Mouse (Mus musculus) left cerebral cortex, postnatal 4 days (tissue): ENCODE measurements around the gene Gpr182. TPM values are rescaled to one million over a fixed set of nuclear protein-coding genes. Genes with fewer than 3 reads are reported as not detected.
"Not testable (repeated sequence)": the region's sequence is repeated elsewhere in the genome, so short reads cannot be mapped to it uniquely, and the experiment has no call there.

Experiments used
- DNase-seq: peaks from one replicate; pipeline ENCODE4 v3.0.0-alpha.2; 2022
- intact Hi-C: fragments of 180-260 bp; cut with DNase I; formaldehyde crosslinking; loops from one replicate; pipeline ENCODE4 v1.15.1; 2025
- total RNA-seq, 2 experiments: library from RNA; stranded (reverse); gene quantifications; 2 replicates each; pipeline ENCODE4 v1.2.3; 2021

Gene Gpr182
- 1 to 10 TPM; 1.1 to 1.4 TPM for total RNA-seq

- DNase-seq, result no peak
- intact Hi-C loops, result no loop called here
Observed at GRCm38 (mm10) chr10:127751548-127751947, at the start of gene Gpr182. Gene Gpr182, minus strand, starts transcription at chr10:127751732.

- no peak for DNase-seq
- intact Hi-C loops, result no loop called here
Observed at GRCm38 (mm10) chr10:127800891-127801290, 49.4 kb upstream of the Gpr182 start, which contains the start of gene Rdh16. Gene Rdh16, plus strand, starts transcription at chr10:127801152.

DNA sequence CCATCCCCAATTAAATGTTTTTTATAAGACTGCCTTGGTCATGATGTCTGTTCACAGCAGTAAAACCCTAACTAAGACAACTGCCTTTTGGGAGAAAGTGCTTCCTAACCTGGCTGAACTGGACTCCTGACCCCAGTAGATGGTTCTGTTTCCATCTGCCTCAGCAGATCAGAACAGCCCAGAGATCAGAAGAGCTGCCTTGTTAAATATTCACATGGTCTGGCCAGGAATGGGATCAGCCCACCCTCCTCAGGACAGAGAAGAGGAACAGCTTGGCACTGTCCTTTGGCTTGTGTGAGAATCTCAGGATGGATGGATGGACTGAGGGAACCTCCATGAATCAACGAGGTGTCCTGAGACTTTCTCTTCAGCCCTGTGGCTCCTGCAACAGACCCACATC, 47.8 kb upstream of the Gpr182 start:
- intact Hi-C loops, result no loop called here
- DNase-seq, result no peak

DNA sequence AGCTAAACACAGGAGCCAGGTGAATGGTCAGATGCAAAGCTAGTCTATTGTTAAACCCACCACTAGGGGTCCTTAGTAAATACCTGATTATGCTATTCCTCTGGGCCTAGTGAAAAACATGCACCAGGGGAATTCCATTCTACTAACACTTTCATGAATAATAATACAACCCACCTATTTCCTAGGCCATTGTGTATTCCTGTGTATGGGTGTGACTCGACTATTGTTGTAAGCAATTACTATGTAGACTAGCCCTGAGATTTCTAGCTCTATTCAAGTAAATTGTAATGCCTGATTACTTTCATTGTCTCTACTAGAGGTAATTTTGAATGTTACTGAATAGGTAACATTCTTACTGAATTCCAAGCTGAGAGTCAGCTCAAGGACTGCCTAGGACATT, 33.9 kb upstream of the Gpr182 start:
- DNase-seq, intact Hi-C loops: not testable (repeated sequence)

- DNase-seq, intact Hi-C loops: not testable (repeated sequence)
Observed at GRCm38 (mm10) chr10:127782321-127782720, 30.8 kb upstream of the Gpr182 start.

DNA sequence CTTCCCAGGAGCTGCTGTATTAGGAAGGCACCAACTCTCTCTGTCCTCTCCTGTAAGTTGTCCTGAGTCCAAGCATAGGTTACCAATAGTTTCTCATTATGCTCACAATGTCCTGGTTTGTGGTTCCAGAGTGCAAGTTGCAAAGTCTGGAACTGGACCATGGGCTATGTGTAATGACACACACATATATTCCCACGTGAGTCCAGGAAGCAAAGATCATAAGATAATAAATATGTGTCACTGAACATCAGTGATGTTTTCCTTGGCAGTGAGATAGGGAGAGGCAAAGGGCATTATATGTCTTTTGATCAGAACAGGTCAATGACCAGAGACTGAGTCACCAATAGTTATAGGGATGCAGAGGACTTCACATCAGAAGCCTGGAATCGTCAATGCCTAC, 24.5 kb upstream of the Gpr182 start, which contains the start of gene Rdh9:
TSS of gene Rdh9 (plus strand) at position 376 of the 400 bp plus-strand sequence.
- no peak for DNase-seq
- intact Hi-C loops, result no loop called here

- no peak for DNase-seq
- intact Hi-C loops, result no loop called here
Observed at GRCm38 (mm10) chr10:127766564-127766963, 15.0 kb upstream of the Gpr182 start.

- intact Hi-C loops, result no loop called here
- no peak for DNase-seq
Observed at GRCm38 (mm10) chr10:127763914-127764680, 12.6 kb upstream of the Gpr182 start.

DNA sequence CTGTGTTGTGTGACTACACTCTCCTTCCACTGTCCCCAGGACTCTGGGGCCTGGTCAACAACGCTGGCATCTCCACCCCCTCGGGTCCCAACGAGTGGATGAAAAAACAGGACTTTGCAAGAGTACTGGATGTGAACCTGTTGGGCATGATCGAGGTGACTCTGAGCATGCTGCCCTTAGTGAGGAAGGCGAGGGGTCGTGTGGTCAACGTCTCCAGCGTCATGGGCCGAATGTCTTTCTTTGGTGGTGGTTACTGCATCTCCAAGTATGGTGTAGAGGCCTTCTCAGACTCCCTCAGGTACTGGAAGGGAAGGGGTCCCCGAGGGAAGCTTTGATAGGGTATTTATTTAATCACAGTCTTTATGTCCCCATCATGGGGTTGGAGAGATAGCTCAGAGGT, 11.4 kb upstream of the Gpr182 start:
- intact Hi-C loops, result not testable (repeated sequence)

GRCm38 (mm10) chr10:127759181-127760110, 7.9 kb upstream of the Gpr182 start, which contains the start of the genes Rdh1 and Rdh16f1:
Gene Rdh1, plus strand, starts transcription at chr10:127759721.
Gene Rdh16f1, plus strand, starts transcription at chr10:127759787.
- intact Hi-C loops, result no loop called here
- no peak for DNase-seq

More for the DNA sequence above, 11.4 kb upstream of the Gpr182 start:
- DNase-seq, result not testable (repeated sequence)

DNA sequence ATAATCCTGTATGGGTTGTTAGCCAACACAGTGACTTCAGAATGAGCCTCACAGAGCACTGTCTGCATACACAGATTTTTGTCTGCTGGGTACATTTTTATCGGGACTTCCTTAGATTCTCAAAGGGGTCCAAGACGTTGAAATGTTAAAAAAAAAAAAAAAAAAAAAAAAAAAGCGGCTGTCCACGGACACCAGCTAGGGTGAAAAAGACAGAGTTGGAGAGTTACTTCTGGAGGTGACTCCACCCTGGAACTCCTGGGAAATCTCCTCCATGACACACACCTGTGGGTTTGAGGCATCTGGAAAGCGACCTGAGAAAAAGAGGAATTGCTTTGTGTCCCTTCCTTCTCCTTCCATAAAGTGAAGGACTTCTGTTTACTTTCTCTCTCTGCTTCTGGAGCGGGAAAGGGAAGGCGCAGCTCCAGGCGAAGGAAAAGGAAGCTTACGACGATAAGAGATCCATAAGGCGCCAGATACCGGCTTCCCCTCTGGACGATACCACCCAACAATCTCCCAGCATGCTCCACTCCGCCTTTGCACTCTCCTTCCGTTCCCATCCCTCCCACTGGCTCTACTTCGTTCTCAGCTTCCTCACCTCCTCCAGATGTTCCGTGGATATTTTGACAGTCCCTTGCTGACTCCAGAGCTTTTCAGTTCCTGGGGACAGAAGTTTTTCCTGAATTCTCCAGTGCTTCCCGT, 4.4 kb upstream of the Gpr182 start:
- no peak for DNase-seq
- intact Hi-C loops, result no loop called here

DNA sequence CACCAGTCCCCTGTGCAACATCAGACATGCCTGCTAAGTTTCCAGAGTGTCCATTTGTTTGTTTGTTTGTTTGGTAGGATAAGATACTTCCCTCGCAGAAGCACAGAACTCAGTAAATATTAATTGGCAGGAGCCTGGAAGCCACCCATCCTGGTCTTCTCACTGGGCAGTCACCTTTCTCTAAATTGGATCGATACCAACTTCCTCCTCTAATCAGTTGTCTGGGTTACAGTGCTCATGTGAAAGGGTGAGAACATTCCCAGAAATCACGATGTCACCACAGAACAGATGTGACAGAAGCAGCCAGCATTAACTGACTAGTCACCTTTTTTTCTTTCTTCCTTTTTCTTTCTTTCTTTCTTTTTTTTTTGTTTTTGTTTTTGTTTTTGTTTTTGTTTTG, 3.7 kb upstream of the Gpr182 start:
- intact Hi-C loops, result no loop called here
- no peak for DNase-seq

- intact Hi-C loops, result no loop called here
- DNase-seq, result no peak
Observed at GRCm38 (mm10) chr10:127754566-127755166, 3.1 kb upstream of the Gpr182 start.

DNA sequence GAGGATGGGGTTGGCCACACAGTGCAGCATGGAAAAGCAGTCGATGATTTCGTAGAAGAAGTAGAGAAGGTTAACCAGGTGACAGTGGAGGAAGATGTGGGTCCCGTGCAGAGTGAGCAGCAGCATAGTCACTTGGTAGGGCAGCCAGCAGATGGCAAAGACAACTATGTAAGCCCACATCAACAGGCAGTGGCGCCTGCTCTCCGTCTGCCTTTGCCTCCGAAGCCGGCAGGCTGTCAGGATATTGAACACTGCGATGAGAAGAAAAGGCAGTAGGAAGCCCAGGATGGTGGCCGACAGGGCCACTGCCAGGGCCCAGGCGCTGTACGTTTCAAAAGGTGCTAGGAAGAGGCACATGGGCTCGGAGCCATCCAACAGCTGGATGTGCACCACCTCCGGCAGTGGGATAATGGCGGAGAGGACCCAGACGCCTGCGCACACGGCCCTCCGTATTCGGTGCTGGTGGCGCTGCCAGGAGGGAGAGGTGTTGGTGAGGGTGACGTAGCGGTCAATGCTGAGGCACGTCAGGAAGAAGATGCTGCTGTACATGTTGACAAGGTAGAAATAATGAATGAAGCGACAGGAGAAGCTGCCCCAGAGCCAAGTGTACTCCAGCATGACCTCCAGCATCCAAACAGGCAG, 1.3 kb downstream of the Gpr182 start:
- DNase-seq, result no peak
- intact Hi-C loops, result no loop called here

DNA sequence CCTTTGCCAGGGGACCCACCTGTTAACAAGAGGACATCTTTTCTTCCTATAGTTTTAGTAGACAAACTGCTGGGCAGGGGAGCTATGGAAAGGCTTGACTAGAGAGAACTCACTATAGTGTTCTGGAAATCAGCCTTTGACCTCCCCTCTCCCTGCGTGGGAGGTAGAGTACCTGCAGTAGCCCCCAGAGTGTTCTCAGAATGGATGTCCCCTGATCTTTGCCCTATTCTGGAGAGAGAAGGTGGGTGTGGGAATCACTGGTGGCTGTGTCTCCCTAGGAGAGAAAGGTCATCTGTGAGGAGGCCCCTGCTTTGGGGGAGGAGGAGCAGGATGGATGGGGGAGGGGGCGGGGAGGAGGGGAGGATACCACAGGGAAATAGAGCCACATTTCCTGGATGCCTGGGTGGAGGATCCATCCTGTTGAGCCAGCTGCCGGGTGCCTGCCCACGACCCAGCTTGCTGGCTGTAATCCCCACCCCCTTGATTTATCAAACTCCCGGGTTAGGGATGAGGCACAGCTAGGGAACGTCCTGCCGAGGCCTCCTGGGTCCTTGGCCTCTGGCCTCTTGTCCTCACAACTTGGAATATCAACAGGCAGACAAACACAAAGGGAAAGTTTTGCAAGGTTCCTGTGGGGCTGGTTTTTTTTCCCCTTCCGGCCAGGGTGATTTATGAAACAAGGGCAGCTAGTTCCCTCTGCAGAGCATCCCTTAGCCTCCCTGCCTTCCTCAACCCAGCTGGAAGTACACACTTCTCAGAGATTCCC, 2.5 kb downstream of the Gpr182 start:
- intact Hi-C loops, result no loop called here
- DNase-seq, result no peak

- intact Hi-C loops, result no loop called here
Observed at GRCm38 (mm10) chr10:127747254-127747653, 4.3 kb downstream of the Gpr182 start.

DNA sequence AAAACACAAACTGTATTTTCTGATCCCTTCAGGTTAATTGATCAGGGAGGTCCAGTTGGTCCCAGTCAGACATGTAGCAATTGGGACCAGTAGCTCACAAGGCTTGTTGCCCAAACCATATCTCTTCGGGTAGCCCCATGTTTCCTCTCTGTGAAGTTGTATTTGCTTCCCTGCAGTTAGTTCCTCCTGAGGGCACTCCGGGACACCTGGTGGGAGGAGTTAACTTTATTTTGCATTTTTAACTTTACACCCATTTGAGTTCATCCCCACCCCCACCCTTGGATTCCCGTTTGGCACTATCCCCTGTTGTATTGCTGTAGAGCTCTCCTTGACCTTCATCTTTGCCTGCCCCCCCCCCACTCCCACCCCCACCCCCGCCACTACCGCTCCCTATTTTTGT, 5.6 kb downstream of the Gpr182 start:
- DNase-seq, result no peak
- intact Hi-C loops, result no loop called here

More at GRCm38 (mm10) chr10:127747254-127747653, 4.3 kb downstream of the Gpr182 start:
- DNase-seq, result no peak

DNA sequence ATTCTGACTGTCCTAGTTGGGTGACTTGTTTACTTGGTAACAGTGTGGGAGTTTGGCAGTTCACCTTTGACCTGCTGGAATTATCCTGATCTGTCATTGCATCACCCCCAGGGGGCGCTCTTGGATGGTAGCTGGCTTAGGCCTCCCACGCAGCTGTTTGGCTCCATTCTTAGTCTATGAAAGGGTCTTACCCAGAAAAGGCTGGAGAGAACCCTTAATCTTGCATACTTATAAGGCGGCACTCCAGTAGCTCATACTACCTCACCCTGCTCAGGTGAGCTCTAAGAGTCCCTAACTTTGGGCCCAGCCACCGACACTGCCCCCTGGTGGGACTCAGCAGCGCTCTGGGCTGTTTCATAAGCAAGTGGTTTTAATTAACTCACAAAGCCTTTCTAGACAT, 6.9 kb downstream of the Gpr182 start:
- intact Hi-C loops, result no loop called here

GRCm38 (mm10) chr10:127739661-127740161, 11.8 kb downstream of the Gpr182 start:
- peak; percentile 44 for DNase-seq
- intact Hi-C loops, result loop anchor here (5.0 kb wide), 3 partner anchors 47 to 198 kb away; no protein-coding TSS in a partner anchor

More for the DNA sequence above, 6.9 kb downstream of the Gpr182 start:
- DNase-seq, result peak; percentile 50
